Mouse (Mus musculus) bone marrow, adult 2 months (tissue): Measurements from ENCODE around the gene Mia2. TPM values are rescaled to one million over a fixed set of nuclear protein-coding genes. Genes with fewer than 3 reads are reported as not detected.

Experiments
- H3K27ac ChIP-seq: fragments of 200-500 bp; 2 replicates; pipeline ENCODE4 v1.5.1; 2012; ENCODE audit warnings: low read depth, mild to moderate bottlenecking, control low read depth, inconsistent platforms, low read length; ENCODE audit not compliant: control insufficient read depth, poor library complexity, insufficient read depth
- H3K4me1 ChIP-seq: fragments of 200-500 bp; 2 replicates; pipeline ENCODE4 v1.6.1; 2011; ENCODE audit warnings: low read length; ENCODE audit not compliant: control insufficient read depth, insufficient read depth
- H3K4me3 ChIP-seq: fragments of 200-500 bp; replicated peaks from 2 replicates; pipeline ENCODE3; 2011; ENCODE audit warnings: mild to moderate bottlenecking, low read depth, low read length, control low read depth; ENCODE audit not compliant: control insufficient read depth
- CTCF ChIP-seq: fragments of 200-500 bp; IDR thresholded peaks from 2 replicates; pipeline ENCODE4 v1.5.1; 2011; ENCODE audit warnings: low read length, control low read depth; ENCODE audit not compliant: control insufficient read depth, insufficient read depth
- POLR2A ChIP-seq: fragments of 200-500 bp; IDR thresholded peaks from 2 replicates; pipeline ENCODE4 v1.6.1; 2011; ENCODE audit warnings: low read depth, mild to moderate bottlenecking, control low read depth, low read length, borderline replicate concordance; ENCODE audit not compliant: control insufficient read depth
- WGBS: fragments of 180-500 bp; shearing (Covaris S2); methylation state at CpG from one replicate; pipeline ENCODE4 v1.1.7; 2018; 5-methylcytosine and 5-hydroxymethylcytosine counted together
- polyA plus RNA-seq: library from polyadenylated mRNA; stranded (reverse); fragments of >200 nt; gene quantifications from 2 replicates; pipeline ENCODE4 v1.2.4, GENCODE M21; 2011; ENCODE audit warnings: low replicate concordance; ENCODE audit not compliant: missing spikeins, insufficient read depth, insufficient read length

Mia2 gene
- polyA plus RNA-seq, 1 experiment = 44.9 TPM

DNA sequence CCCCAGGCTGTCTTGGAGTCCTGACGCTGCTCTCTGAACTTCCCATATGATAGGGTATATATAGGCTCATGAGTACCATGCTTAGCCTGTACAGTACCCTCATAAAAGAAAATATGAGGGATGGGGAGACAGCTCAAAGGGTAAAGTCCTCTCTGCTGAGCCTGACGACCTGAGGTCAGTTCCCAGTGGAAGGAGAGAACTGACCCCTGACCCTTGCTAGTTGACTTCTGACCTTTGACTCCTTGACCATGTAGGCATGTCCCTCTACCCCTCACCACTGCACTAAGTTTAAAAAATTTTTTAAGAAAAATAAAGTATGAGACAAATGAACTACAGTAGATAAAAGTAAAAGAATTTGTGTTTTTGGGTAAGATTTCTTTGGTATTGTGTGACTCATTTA lies 65.5 kb downstream of the Mia2 start:
- H3K4me1 ChIP-seq = no peaks in the 10 kb centered on the region; the same call in 1 of the 2 replicates
- TF ChIP-seq CTCF (no peak), POLR2A (no peak)
- H3K4me3 ChIP-seq = no peak overlapping the region
- no peak overlapping the region for H3K27ac ChIP-seq
- 88% methylated on average over 2 of the region's 2 CpGs for WGBS

DNA sequence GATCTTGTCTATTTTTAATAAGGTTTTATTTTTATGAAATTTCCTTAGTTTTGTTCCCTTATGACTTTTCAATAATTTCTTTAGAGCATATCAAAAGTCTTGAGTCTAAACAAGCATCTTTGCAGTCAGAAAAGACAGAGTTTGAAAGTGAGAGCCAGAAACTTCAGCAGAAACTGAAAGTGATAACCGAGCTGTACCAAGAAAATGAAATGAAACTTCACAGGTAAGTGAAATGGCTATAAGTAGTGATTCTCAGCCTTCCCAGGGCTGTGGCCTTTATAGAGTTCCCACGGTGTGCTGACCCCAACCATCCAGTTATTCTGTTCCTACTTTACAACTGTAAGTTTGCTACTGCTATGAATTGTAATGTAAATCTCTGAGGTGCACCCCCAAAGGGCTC lies 67.2 kb downstream of the Mia2 start:
- Histone ChIP-seq H3K4me3 (no peak overlapping the region), H3K4me1 (no peaks in the 10 kb centered on the region; the same call in 1 of the 2 replicates), H3K27ac (no peak overlapping the region)
- no peak for TF ChIP-seq POLR2A
- TF ChIP-seq CTCF = no peak
- 73% methylated on average over 2 of the region's 2 CpGs for WGBS

DNA sequence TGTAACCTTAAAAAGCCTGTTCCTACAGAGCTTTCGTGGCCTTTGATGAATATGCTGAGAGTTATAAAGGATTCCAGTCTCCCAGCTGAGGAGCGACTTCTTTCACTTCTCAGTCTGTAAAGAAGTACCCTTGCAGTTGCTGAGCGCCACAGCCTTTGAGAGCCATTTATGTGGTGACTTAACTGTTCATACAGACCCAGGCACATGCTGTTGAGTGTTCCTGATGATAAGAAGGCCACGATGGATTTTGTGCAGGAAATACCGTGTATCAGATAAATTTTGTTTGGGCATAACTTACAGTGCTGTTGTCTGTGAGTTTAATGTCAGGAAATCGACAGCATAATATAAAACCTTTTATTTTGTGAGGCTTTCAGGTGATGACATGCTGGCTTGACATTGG lies 68.9 kb downstream of the Mia2 start:
- Histone ChIP-seq H3K4me3 (no peak overlapping the region), H3K27ac (no peak overlapping the region), H3K4me1 (no peaks in the 10 kb centered on the region; the same call in 1 of the 2 replicates)
- WGBS = 59% methylated on average over 6 of the region's 6 CpGs
- TF ChIP-seq POLR2A (no peak), CTCF (no peak)

DNA sequence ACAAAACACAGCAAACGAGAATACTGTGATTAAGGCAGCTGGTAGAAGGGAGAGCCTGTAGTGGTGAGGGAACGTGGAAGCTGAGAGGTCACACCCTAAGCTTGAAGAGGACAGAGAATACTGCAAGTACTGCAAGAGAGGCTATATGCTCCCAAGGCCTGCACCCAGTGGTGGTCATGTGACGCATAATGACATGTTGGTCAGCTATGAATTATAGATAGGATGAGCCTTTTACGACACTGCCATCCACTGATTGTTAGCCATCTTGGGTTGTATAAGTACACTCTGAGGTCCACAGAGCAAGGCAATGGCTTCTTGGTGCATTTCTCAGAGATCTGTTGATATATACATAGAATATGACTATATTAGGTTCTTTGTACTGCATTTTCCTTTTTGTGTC lies 71.0 kb downstream of the Mia2 start:
- Histone ChIP-seq H3K4me3 (no peak overlapping the region), H3K4me1 (no peaks in the 10 kb centered on the region; the same call in 1 of the 2 replicates), H3K27ac (no peak overlapping the region)
- 91% methylated on average over 4 of the region's 4 CpGs for WGBS
- TF ChIP-seq CTCF (no peak), POLR2A (no peak)

DNA sequence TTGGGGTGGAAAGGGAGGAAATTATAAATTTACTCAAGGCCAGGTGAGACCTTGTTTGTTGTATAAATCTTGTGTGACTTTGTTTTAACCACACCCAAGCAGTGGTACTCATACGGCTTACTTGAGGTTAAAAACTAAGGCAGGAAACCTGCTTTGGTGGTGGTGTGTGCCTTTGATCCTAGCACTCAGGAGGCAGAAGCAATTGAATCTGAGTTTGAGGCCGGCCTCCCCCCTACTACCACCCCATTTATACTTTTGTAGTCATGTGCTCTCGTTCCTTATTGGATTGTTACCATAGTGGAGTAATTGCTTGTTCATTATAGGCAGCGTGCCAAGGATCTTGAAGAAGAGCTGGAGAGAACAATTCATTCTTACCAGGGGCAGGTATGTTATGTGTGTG lies 74.3 kb downstream of the Mia2 start:
- H3K4me1 ChIP-seq = no peaks in the 10 kb centered on the region
- WGBS = 84% methylated on average over 4 of the region's 4 CpGs
- H3K4me3 ChIP-seq = no peak overlapping the region
- no peak overlapping the region for H3K27ac ChIP-seq
- TF ChIP-seq POLR2A (no peak), CTCF (no peak)

DNA sequence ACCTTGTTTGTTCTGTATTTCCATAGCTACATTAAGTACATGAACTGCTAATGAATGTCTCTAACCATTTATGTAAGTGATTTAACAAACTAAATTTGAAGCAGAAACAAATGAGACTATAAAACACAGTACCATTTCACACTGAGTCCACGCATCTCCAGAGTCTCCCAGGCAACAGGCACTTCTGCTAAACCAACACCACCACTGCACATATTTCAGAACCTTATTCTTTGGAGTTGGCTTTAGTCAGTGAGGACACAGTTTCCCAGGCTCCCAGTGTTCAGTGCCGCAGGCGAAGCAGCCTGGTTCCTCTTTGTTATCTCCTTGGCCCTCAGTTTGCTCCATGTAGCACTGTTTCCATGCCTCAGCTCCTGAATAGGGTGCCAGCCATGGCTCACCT lies 82.2 kb downstream of the Mia2 start:
- no peak overlapping the region for H3K4me3 ChIP-seq
- 87% methylated on average over 3 of the region's 3 CpGs for WGBS
- no peak overlapping the region for H3K27ac ChIP-seq
- TF ChIP-seq CTCF (no peak), POLR2A (no peak)
- H3K4me1 ChIP-seq = no peaks in the 10 kb centered on the region

DNA sequence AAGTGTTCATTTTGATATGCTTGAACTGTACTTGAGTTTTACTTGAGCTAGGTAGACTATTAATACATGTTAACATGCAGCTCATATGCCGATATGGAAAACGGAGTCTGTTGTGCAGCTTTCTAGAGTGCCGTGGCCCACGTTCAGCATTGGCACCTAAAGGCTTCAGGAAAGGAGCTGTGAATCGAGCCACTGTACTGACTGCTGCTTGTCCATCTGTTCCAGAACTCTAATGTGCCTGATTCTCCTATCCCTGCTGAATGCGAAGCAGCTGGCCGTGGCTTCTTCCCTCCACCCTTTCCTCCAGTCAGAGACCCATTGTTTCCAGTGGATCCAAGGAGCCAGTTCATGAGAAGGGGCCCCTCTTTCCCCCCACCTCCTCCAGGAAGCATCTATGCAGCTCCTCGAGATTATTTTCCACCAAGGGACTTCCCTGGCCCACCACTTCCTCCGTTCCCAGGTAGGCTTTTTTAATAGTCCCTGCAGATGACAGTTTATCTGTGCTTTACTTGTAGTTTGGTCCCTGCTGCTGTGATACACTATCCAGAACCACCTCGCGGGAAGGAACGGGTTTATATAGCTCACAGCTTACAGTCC lies 92.6 kb downstream of the Mia2 start:
- Histone ChIP-seq H3K4me1 (no peaks in the 10 kb centered on the region), H3K27ac (no peak overlapping the region), H3K4me3 (no peak overlapping the region)
- WGBS = 86% methylated on average over 12 of the region's 12 CpGs
- TF ChIP-seq CTCF (no peak), POLR2A (no peak)

DNA sequence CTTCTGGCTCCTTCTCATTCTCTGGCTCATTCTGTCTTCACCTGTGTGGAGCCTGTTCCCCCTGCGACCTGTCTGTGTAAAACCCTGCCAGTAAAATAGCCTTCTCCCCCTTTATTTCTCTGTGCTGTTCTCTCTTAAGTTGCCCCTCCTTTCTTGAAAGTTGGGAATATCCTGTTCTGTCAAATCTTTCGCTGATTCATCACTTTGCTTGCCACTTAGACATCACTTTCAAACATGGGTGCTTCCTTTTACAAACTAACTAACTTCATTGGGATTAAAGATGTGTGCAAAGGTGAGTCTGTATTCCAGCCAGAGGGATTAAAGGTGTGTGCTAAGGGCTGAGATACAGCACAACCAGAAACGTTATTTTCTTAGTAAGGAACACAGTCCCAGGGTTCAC lies 98.0 kb downstream of the Mia2 start:
- no peak for TF ChIP-seq CTCF
- TF ChIP-seq POLR2A = no peak
- WGBS = 75% methylated on average over 3 of the region's 3 CpGs
- Histone ChIP-seq H3K27ac (no peak overlapping the region), H3K4me1 (no peaks in the 10 kb centered on the region; the same call in 1 of the 2 replicates), H3K4me3 (no peak overlapping the region)
